Mouse (Mus musculus) liver, adult 2 months (tissue): ENCODE measurements at regions not wholly inside any gene's neighbourhood (a gene's known extent, or its start where the extent isn't known, plus 50 kb on each side); places are given as distances from the start of the nearest gene placed in this dataset.

Experiments
- CTCF ChIP-seq: fragments of 200-500 bp; IDR thresholded peaks from 2 replicates; pipeline ENCODE4 v1.5.1; 2011; ENCODE audit warnings: low read depth, low read length, control low read depth
- POLR2A ChIP-seq: fragments of 200-500 bp; IDR thresholded peaks from 2 replicates; pipeline ENCODE4 v1.6.1; 2011; ENCODE audit warnings: low read length, control low read depth; ENCODE audit not compliant: insufficient read depth; ENCODE audit errors: extremely low read depth

DNA sequence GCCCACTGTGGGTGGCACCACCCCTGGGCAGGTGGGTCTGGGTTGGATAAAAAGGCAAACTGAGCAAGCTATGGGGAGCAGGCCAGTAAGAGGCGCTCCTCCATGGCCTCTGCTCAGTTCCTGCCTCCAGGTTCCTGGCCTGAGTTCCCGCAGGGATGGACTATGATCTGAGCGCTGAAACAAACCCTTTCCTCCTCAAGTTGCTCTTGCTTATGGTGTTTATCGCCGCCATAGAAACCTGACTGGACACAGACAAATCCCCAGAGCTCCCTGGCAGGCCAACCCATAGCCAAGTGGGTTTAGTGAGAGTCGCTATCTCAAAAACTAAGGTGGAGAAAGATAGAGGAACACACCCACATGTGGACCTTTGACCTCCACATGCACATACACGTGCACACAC lies 67.2 kb upstream of the Ptpn1 start:
- TF ChIP-seq CTCF (peak; percentile 22; the same call in 1 of the 2 replicates), POLR2A (no peak)
